Mouse (Mus musculus) ES-E14 (cell line): ENCODE results near the gene Vps33b. TPM values are rescaled to one million over a fixed set of nuclear protein-coding genes. Genes with fewer than 3 reads are reported as not detected.

Source experiments
- DNase-seq: peaks from one replicate; pipeline ENCODE4 v3.0.0-alpha.2; 2013; ENCODE audit warnings: low read depth, low spot score
- H3K27ac ChIP-seq: 2 replicates; pipeline ENCODE4 v1.5.1; 2012; ENCODE audit warnings: low read depth, mild to moderate bottlenecking, low read length, moderate library complexity, mixed read lengths; ENCODE audit not compliant: poor library complexity, insufficient read depth, severe bottlenecking
- H3K36me3 ChIP-seq: 2 replicates; pipeline ENCODE4 v1.6.1; 2012; ENCODE audit warnings: mild to moderate bottlenecking, low read length, moderate library complexity, mixed read lengths; ENCODE audit not compliant: control insufficient read depth, poor library complexity, insufficient read depth, severe bottlenecking
- H3K4me1 ChIP-seq, 2 experiments: fragments of 150-350 bp in 1 of 2; sonication (generic) in 1 of 2; 2 replicates each; pipeline ENCODE4 v1.6.1; 2012; ENCODE audit warnings: low read length in 2 of 2, mild to moderate bottlenecking in 1 of 2, mixed read lengths in 1 of 2; ENCODE audit not compliant: control insufficient read depth in 2 of 2, insufficient read depth in 2 of 2, poor library complexity in 1 of 2
- H3K4me3 ChIP-seq, 2 experiments: fragments of 150-350 bp in 1 of 2; sonication (generic) in 1 of 2; 2 replicates each; pipeline ENCODE4 v1.5.1; 2012; ENCODE audit warnings: low read length in 2 of 2, low read depth in 1 of 2, mild to moderate bottlenecking in 1 of 2, mixed read lengths in 1 of 2; ENCODE audit not compliant: insufficient read depth in 1 of 2, poor library complexity in 1 of 2, severe bottlenecking in 1 of 2
- H3K9ac ChIP-seq: 2 replicates; pipeline ENCODE4 v1.6.1; 2012; ENCODE audit warnings: low read depth, mild to moderate bottlenecking, low read length, mixed read lengths; ENCODE audit not compliant: poor library complexity, insufficient read depth, severe bottlenecking
- H3K9me3 ChIP-seq: fragments of 150-350 bp; sonication (generic); 2 replicates; pipeline ENCODE4 v1.6.1; 2012; ENCODE audit warnings: low read depth, mild to moderate bottlenecking, low read length; ENCODE audit not compliant: control insufficient read depth, insufficient read depth
- CHD2 ChIP-seq: IDR thresholded peaks from 2 replicates; pipeline ENCODE4 v1.6.1; 2014; ENCODE audit warnings: mild to moderate bottlenecking, low read depth, low read length, inconsistent platforms
- HCFC1 ChIP-seq: IDR thresholded peaks from 2 replicates; pipeline ENCODE4 v1.6.1; 2012; ENCODE audit warnings: low read length, inconsistent platforms, borderline replicate concordance; ENCODE audit not compliant: insufficient read depth
- MAFK ChIP-seq: IDR thresholded peaks from 2 replicates; pipeline ENCODE4 v1.6.1; 2014; ENCODE audit warnings: mild to moderate bottlenecking, low read depth, low read length, inconsistent platforms; ENCODE audit not compliant: insufficient read depth
- ZC3H11A ChIP-seq: IDR thresholded peaks from 2 replicates; pipeline ENCODE4 v1.6.1; 2012; ENCODE audit warnings: low read depth, mild to moderate bottlenecking, inconsistent platforms, low read length, borderline replicate concordance
- ZNF384 ChIP-seq: IDR thresholded peaks from 2 replicates; pipeline ENCODE4 v1.6.1; 2012; ENCODE audit warnings: low read depth, low read length, inconsistent platforms
- in situ Hi-C, 2 experiments: fragments of 600-800 bp; cut with MboI; formaldehyde crosslinking; loops; one replicate each; pipeline ENCODE4 v1.15.1; 2025; ENCODE audit warnings: low sequenced_read_pairs in 2 of 2, inconsistent platforms in 1 of 2; ENCODE audit not compliant: unreplicated experiment in 2 of 2
- total RNA-seq: library from RNA; depleted of rRNA; stranded (reverse); fragments of 300-350 nt; gene quantifications from 2 replicates; pipeline ENCODE4 v1.2.3, GENCODE M21; 2012

Gene Vps33b
- total RNA-seq, 1 experiment, result 21.1 TPM

- peak within 1 kb of the TSS; percentile 92 to 95 for H3K4me3 ChIP-seq
- in situ Hi-C loops, result no loop called here
These were observed 8.7 kb upstream of the Vps33b start, which contains the start of gene Ngrn for GRCm38 (mm10) chr7:80260625-80261371. Ngrn (plus strand) TSS chr7:80261215.

GRCm38 (mm10) chr7:80261372-80261990, 8.0 kb upstream of the Vps33b start:
- Histone ChIP-seq H3K4me3 (peak overlapping the region; percentile 92 to 95), H3K9me3 (no peaks in the 10 kb centered on the region), H3K27ac (peak overlapping the region; percentile 87), H3K4me1 (peaks cover 2 to 3% of the 10 kb centered on the region in 2 experiments; a peak in 2 of 4 replicates), H3K36me3 (peaks cover 16% of the 10 kb centered on the region), H3K9ac (peak overlapping the region; percentile 96)
- in situ Hi-C loops, result no loop called here
- DNase-seq, result no peak
- TF ChIP-seq ZC3H11A (no peak), MAFK (no peak), HCFC1 (no peak), ZNF384 (no peak), CHD2 (no peak)

More at GRCm38 (mm10) chr7:80260625-80261371, 8.7 kb upstream of the Vps33b start, which contains the start of gene Ngrn:
- peak; percentile 83 for DNase-seq
- Histone ChIP-seq H3K9ac (peak within 1 kb of the TSS; percentile 96), H3K9me3 (no peaks in the 10 kb centered on the region), H3K27ac (peak within 1 kb of the TSS; percentile 87), H3K36me3 (peaks cover 16% of the 10 kb centered on the region), H3K4me1 (peaks cover 3 to 4% of the 10 kb centered on the region in 2 experiments; a peak in 2 of 4 replicates)
- TF ChIP-seq HCFC1 (0 out of 2 replicates have a peak, but pooled peaks have one; percentile 34), CHD2 (no peak)

GRCm38 (mm10) chr7:80264606-80265005, 4.8 kb upstream of the Vps33b start:
- no peak for DNase-seq
- Histone ChIP-seq H3K9ac (no peak overlapping the region), H3K4me3 (no peak overlapping the region), H3K4me1 (peaks cover 2 to 3% of the 10 kb centered on the region in 2 experiments; a peak in 2 of 4 replicates), H3K36me3 (peaks cover 18% of the 10 kb centered on the region), H3K27ac (no peak overlapping the region), H3K9me3 (no peaks in the 10 kb centered on the region)
- in situ Hi-C loops, result no loop called here
- no peak for TF ChIP-seq HCFC1
- no peak for TF ChIP-seq ZNF384
- TF ChIP-seq ZC3H11A, result no peak
- TF ChIP-seq MAFK, result no peak
- TF ChIP-seq CHD2, result no peak

- no peak overlapping the region for H3K27ac ChIP-seq
- no peak overlapping the region for H3K4me3 ChIP-seq
- peaks cover 20% of the 10 kb centered on the region for H3K36me3 ChIP-seq
- H3K9ac ChIP-seq, result no peak overlapping the region
- H3K9me3 ChIP-seq, result no peaks in the 10 kb centered on the region
- no peaks in the 10 kb centered on the region; a peak in 1 of 4 replicates for H3K4me1 ChIP-seq
- no peak for DNase-seq
- TF ChIP-seq MAFK (no peak), ZNF384 (no peak), HCFC1 (no peak), CHD2 (no peak), ZC3H11A (no peak)
- in situ Hi-C loops, result no loop called here
These were observed 1.7 kb upstream of the Vps33b start for GRCm38 (mm10) chr7:80267764-80268163.
